Mouse (Mus musculus): ENCODE measurements around the gene Wars. TPM values are rescaled to one million over a fixed set of nuclear protein-coding genes. Genes with fewer than 3 reads are reported as not detected.

Gene Wars
- total and polyA plus RNA-seq, 2 experiments from 2014 or later, result 43.0 to 80.1 TPM

- H3K27ac ChIP-seq (ENCODE audit: low read depth), result peak overlapping the region; percentile 87
- no peaks in the 10 kb centered on the region for H3K9me3 ChIP-seq (replicated peaks; ENCODE audit: control insufficient read depth, low read length)
- peak overlapping the region; percentile 98 for H3K4me2 ChIP-seq (ENCODE audit: low read depth, low read length)
- DNase-seq (ENCODE audit: low spot score) (no peak), ATAC-seq (ENCODE audit: insufficient read depth, low read depth) (no peak)
- no peaks in the 10 kb centered on the region for H3K27me3 ChIP-seq (ENCODE audit: control insufficient read depth, insufficient read depth, low read length)
- H3K9ac ChIP-seq (replicated peaks; ENCODE audit: low read depth, low read length), result peak overlapping the region; percentile 68
- peaks cover 26% of the 10 kb centered on the region for H3K4me1 ChIP-seq (ENCODE audit: control insufficient read depth, insufficient read depth)
- peak overlapping the region; percentile 79 for H3K4me3 ChIP-seq (ENCODE audit: low read depth, low read length)
- WGBS, result 46% methylated on average over 7 of the region's 7 CpGs
- peaks cover 14% of the 10 kb centered on the region for H3K36me3 ChIP-seq (replicated peaks; ENCODE audit: control insufficient read depth, insufficient read depth, low read length)
- no peak for TF ChIP-seq CTCF (IDR thresholded peaks at IDR 0.05; ENCODE audit: low read depth)
- TF ChIP-seq EP300 (IDR thresholded peaks at IDR 0.05; ENCODE audit: low read depth), result no peak
Observed at GRCm38 (mm10) chr12:108836722-108837121, 57.3 kb downstream of the Wars start.

- H3K4me2 ChIP-seq (ENCODE audit: low read depth, low read length), result peak within 1 kb of the TSS; percentile 98
- H3K27ac ChIP-seq (ENCODE audit: low read depth), result peak within 1 kb of the TSS; percentile 87
- no peaks in the 10 kb centered on the region for H3K27me3 ChIP-seq (ENCODE audit: control insufficient read depth, insufficient read depth, low read length)
- peak within 1 kb of the TSS; percentile 76 for H3K9ac ChIP-seq (replicated peaks; ENCODE audit: low read depth, low read length)
- H3K36me3 ChIP-seq (replicated peaks; ENCODE audit: control insufficient read depth, insufficient read depth, low read length), result peaks cover 7% of the 10 kb centered on the region
- TF ChIP-seq EP300 (IDR thresholded peaks at IDR 0.05; ENCODE audit: low read depth), result peak; percentile 73
- TF ChIP-seq CTCF (IDR thresholded peaks at IDR 0.05; ENCODE audit: low read depth), result no peak
- H3K4me3 ChIP-seq (ENCODE audit: low read depth, low read length), result peak within 1 kb of the TSS; percentile 79
- ATAC-seq (ENCODE audit: insufficient read depth, low read depth) (peak; percentile 99), DNase-seq (ENCODE audit: low spot score) (peak; percentile 93)
- no peaks in the 10 kb centered on the region for H3K9me3 ChIP-seq (replicated peaks; ENCODE audit: control insufficient read depth, low read length)
- WGBS, result under 1% methylated on average over 44 of the region's 53 CpGs
- H3K4me1 ChIP-seq (ENCODE audit: control insufficient read depth, insufficient read depth), result peaks cover 26% of the 10 kb centered on the region
Observed at GRCm38 (mm10) chr12:108835840-108836409, 58.0 kb downstream of the Wars start, which contains the start of the genes Slc25a29 and Slc25a47. Gene Slc25a29 (minus strand): TSS chr12:108835883. Gene Slc25a47 (plus strand): TSS chr12:108836046.

- WGBS, result 3% methylated on average over 51 of the region's 51 CpGs
- ATAC-seq (ENCODE audit: insufficient read depth, low read depth), result peak; percentile 2; the same call in 1 of the 2 replicates
- H3K9me3 ChIP-seq (replicated peaks; ENCODE audit: control insufficient read depth, low read length), result no peaks in the 10 kb centered on the region
Observed at GRCm38 (mm10) chr12:108835208-108835839, 58.6 kb downstream of the Wars start.

GRCm38 (mm10) chr12:108834786-108835185 is 59.2 kb downstream of the Wars start:
- WGBS, result 33% methylated on average over 5 of the region's 5 CpGs
- Histone ChIP-seq H3K36me3 (replicated peaks; ENCODE audit: control insufficient read depth, insufficient read depth, low read length) (no peaks in the 10 kb centered on the region), H3K27ac (ENCODE audit: low read depth) (no peak overlapping the region), H3K4me3 (ENCODE audit: low read depth, low read length) (peak overlapping the region; percentile 79), H3K27me3 (ENCODE audit: control insufficient read depth, insufficient read depth, low read length) (no peaks in the 10 kb centered on the region), H3K4me2 (ENCODE audit: low read depth, low read length) (peak overlapping the region; percentile 98), H3K9me3 (replicated peaks; ENCODE audit: control insufficient read depth, low read length) (no peaks in the 10 kb centered on the region), H3K9ac (replicated peaks; ENCODE audit: low read depth, low read length) (peak overlapping the region; percentile 76), H3K4me1 (ENCODE audit: control insufficient read depth, insufficient read depth) (peaks cover 26% of the 10 kb centered on the region)
- no peak for TF ChIP-seq CTCF (IDR thresholded peaks at IDR 0.05; ENCODE audit: low read depth)
- TF ChIP-seq EP300 (IDR thresholded peaks at IDR 0.05; ENCODE audit: low read depth), result no peak
- no peak for ATAC-seq (ENCODE audit: insufficient read depth, low read depth)
- DNase-seq (ENCODE audit: low spot score), result no peak

More at GRCm38 (mm10) chr12:108835208-108835839, 58.6 kb downstream of the Wars start:
- H3K27me3 ChIP-seq (ENCODE audit: control insufficient read depth, insufficient read depth, low read length), result no peaks in the 10 kb centered on the region
- peak overlapping the region; percentile 79 for H3K4me3 ChIP-seq (ENCODE audit: low read depth, low read length)
- 0 out of 2 replicates have a peak, but pooled peaks cover 3% of the 10 kb centered on the region for H3K36me3 ChIP-seq (replicated peaks; ENCODE audit: control insufficient read depth, insufficient read depth, low read length)
- H3K4me1 ChIP-seq (ENCODE audit: control insufficient read depth, insufficient read depth), result peaks cover 26% of the 10 kb centered on the region
- no peak for DNase-seq (ENCODE audit: low spot score)
- TF ChIP-seq CTCF (IDR thresholded peaks at IDR 0.05; ENCODE audit: low read depth) (no peak), EP300 (IDR thresholded peaks at IDR 0.05; ENCODE audit: low read depth) (no peak)
- peak overlapping the region; percentile 87 for H3K27ac ChIP-seq (ENCODE audit: low read depth)
- H3K9ac ChIP-seq (replicated peaks; ENCODE audit: low read depth, low read length), result peak overlapping the region; percentile 76
- peak overlapping the region; percentile 98 for H3K4me2 ChIP-seq (ENCODE audit: low read depth, low read length)

GRCm38 (mm10) chr12:108834337-108834736 is 59.6 kb downstream of the Wars start:
- no peaks in the 10 kb centered on the region for H3K36me3 ChIP-seq (replicated peaks; ENCODE audit: control insufficient read depth, insufficient read depth, low read length)
- no peak for DNase-seq (ENCODE audit: low spot score)
- no peak for ATAC-seq (ENCODE audit: insufficient read depth, low read depth)
- no peaks in the 10 kb centered on the region for H3K27me3 ChIP-seq (ENCODE audit: control insufficient read depth, insufficient read depth, low read length)
- no peak overlapping the region for H3K4me3 ChIP-seq (ENCODE audit: low read depth, low read length)
- H3K27ac ChIP-seq (ENCODE audit: low read depth), result no peak overlapping the region
- 87% methylated on average over 3 of the region's 3 CpGs for WGBS
- H3K4me1 ChIP-seq (ENCODE audit: control insufficient read depth, insufficient read depth), result peaks cover 26% of the 10 kb centered on the region
- no peak for TF ChIP-seq CTCF (IDR thresholded peaks at IDR 0.05; ENCODE audit: low read depth)
- no peak for TF ChIP-seq EP300 (IDR thresholded peaks at IDR 0.05; ENCODE audit: low read depth)
- H3K4me2 ChIP-seq (ENCODE audit: low read depth, low read length), result no peak overlapping the region
- H3K9ac ChIP-seq (replicated peaks; ENCODE audit: low read depth, low read length), result no peak overlapping the region
- H3K9me3 ChIP-seq (replicated peaks; ENCODE audit: control insufficient read depth, low read length), result no peaks in the 10 kb centered on the region
